Mouse (Mus musculus): Measurements from ENCODE around the gene Itgad.

The Itgad gene

DNA sequence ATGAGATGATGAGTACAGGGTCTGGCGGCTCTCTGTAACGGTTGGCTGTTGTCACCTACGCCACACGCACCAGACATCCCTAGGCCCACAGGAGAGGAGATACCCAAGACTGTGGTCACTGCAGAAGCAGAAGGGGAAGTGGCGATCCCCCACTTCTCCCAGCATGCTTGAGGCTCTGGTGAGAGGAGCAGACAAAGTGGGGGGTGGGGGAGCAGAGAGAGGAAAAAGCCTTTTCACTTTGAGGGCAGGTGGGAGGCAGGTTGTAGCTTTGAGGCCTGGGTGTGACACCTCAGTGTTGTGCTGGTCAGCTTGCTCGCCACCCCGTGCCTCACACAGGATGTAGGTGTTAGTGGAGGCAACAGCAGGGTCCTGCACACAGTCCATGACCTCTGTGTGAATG, 25.9 kb downstream of the Itgad start:
- in situ Hi-C loops (cut with MboI, MseI): no loop called here

DNA sequence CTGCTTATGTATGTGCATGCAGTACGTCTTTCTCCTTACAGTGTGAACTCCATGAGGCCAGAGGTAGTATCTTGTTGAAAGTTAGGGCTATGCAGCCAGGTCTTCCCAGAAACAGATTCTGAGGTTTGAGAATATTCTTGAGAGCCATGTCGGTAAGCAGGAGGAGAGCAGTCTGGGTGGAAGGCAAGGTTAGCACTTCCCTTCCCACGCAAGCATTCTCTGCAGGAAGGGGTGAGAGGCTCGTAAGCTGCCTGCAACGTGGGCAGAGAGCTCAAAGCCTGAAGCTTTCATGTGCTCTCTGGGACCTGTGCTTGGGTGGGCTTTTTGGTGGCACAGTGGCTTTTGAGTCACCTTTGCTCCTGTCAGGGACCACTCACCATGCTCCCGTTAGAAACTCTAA, 26.4 kb downstream of the Itgad start:
- in situ Hi-C loops (cut with MboI, MseI): no loop called here

DNA sequence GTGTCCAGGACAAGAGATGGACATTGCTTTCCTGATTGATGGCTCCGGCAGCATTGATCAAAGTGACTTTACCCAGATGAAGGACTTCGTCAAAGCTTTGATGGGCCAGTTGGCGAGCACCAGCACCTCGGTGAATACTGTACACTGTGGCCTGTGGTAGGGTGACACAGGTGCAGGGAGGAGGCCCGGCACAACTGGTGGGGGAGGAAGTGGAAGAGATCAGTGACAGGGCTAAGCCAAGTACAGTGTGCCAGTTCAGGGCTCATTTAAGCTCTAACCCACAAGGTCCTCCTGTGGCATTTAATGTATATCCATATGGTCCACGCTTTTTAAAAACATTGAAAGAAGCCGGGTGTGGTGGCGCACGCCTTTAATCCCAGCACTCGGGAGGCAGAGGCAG, 27.5 kb downstream of the Itgad start:
- in situ Hi-C loops (cut with MboI, MseI): no loop called here

- in situ Hi-C loops (cut with MboI, MseI): loop anchor here in 1 of 2 experiments (5.0 to 25.0 kb wide), 3 partner anchors 54 to 189 kb away; partner anchors contain the start of gene Trim72
These were observed 47.4 kb downstream of the Itgad start for GRCm38 (mm10) chr7:128201607-128202006.

GRCm38 (mm10) chr7:128203071-128203470, 48.9 kb downstream of the Itgad start:
- in situ Hi-C loops (cut with MboI, MseI): loop anchor here in 1 of 2 experiments (5.0 to 25.0 kb wide), 3 partner anchors 56 to 191 kb away; partner anchors contain the start of gene Trim72

DNA sequence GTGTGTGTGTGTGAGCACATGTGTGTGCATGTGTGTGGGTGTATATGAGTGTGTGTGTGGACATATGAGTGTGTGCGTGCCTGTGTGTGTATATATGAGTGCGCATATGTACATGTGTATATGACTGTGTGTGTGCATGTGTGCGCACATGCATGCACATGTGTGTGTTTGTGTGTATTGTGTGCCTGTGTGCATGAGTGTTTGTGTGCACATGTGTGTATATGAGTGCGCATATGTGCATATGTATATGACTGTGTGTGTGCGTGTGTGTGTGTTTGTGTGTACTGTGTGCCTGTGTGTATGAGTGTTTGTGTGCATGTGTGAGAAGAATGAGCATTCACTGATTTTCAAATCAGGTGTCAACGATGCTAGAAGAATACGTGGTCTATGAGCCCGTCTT, 50.0 kb downstream of the Itgad start:
- in situ Hi-C loops (cut with MboI, MseI): loop anchor here in 1 of 2 experiments (5.0 to 25.0 kb wide), 3 partner anchors 57 to 192 kb away; partner anchors contain the start of gene Trim72

GRCm38 (mm10) chr7:128205695-128206094, 51.5 kb downstream of the Itgad start:
- in situ Hi-C loops (cut with MboI, MseI): loop anchor here (5.0 to 25.0 kb wide), 2 partner anchors 193 to 213 kb away; partner anchors contain the start of genes Pycard (in 1 of the 2) and Trim72 (in 1 of the 2)

DNA sequence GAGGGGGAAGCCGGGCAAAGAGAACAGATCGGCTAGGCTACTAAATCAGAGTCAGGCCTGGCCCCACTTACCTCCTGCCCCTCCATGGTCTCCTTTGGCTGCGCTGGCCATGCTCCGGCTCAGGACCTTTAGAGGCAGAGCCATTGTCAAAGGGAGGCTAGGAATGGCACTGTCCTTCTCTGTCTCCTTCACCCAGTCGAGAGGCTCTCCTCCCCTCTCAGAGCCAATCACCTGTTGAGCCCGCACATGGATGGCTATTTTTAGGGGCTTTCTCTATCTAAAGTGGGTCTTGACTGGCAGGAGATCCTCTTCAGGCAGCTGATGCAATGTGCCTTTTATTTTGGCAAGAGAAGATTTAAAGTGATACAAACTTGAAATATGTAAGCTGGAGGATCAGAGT, 52.0 kb downstream of the Itgad start, which contains the start of gene Cox6a2:
Gene Cox6a2, minus strand, starts transcription at position 236 of the 400 bp plus-strand sequence.
- in situ Hi-C loops (cut with MboI, MseI): loop anchor here (5.0 to 25.0 kb wide), 2 partner anchors 194 to 214 kb away; partner anchors contain the start of genes Pycard (in 1 of the 2) and Trim72 (in 1 of the 2)

- in situ Hi-C loops (cut with MboI, MseI): loop anchor here (5.0 to 25.0 kb wide), 2 partner anchors 196 to 216 kb away; partner anchors contain the start of genes Pycard (in 1 of the 2) and Trim72 (in 1 of the 2)
These were observed 54.0 kb downstream of the Itgad start for GRCm38 (mm10) chr7:128208187-128208586.

- in situ Hi-C loops (cut with MboI, MseI): loop anchor here (5.0 to 25.0 kb wide), 2 partner anchors 198 to 218 kb away; partner anchors contain the start of genes Pycard (in 1 of the 2) and Trim72 (in 1 of the 2)
These were observed 55.6 kb downstream of the Itgad start for GRCm38 (mm10) chr7:128209826-128210225.

DNA sequence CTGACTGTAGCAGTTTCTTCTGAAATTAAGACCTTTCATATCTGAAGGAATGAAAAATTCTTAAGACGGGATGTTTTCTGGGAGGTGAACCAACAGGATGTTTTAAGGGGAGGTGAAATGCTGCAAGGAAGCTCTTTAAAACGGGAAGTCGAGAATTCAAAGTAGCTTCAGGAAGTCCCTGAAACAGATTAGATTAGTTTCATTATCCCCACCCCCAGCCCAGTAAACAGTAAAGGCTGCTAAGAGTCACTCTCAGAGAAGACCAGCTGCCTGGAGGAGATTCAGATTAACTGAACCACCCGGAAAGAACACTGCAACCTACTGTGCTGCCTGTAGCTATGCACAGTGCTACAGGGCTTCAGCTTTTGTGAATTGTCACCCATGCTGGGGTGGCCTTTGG, 65.8 kb downstream of the Itgad start:
- in situ Hi-C loops (cut with MboI, MseI): loop anchor here in 1 of 2 experiments (25.0 kb wide), 1 partner anchor 208 kb away; the partner anchor contains the start of gene Trim72

- in situ Hi-C loops (cut with MboI, MseI): loop anchor here in 1 of 2 experiments (25.0 kb wide), 1 partner anchor 209 kb away; the partner anchor contains the start of gene Trim72
These were observed 66.8 kb downstream of the Itgad start for GRCm38 (mm10) chr7:128220936-128221335.

- in situ Hi-C loops (cut with MboI, MseI): no loop called here
These were observed 77.6 kb downstream of the Itgad start for GRCm38 (mm10) chr7:128231741-128232140.

GRCm38 (mm10) chr7:128234796-128235195, 80.6 kb downstream of the Itgad start:
- in situ Hi-C loops (cut with MboI, MseI): no loop called here

GRCm38 (mm10) chr7:128235481-128235880, 81.3 kb downstream of the Itgad start:
- in situ Hi-C loops (cut with MboI, MseI): no loop called here

GRCm38 (mm10) chr7:128236426-128236825, 82.2 kb downstream of the Itgad start:
- in situ Hi-C loops (cut with MboI, MseI): no loop called here

GRCm38 (mm10) chr7:128236856-128237592, 82.8 kb downstream of the Itgad start, which contains the start of gene Armc5:
Gene Armc5 (plus strand): TSS chr7:128237342.
- in situ Hi-C loops (cut with MboI, MseI): no loop called here

GRCm38 (mm10) chr7:128237593-128237926, 83.4 kb downstream of the Itgad start:
- in situ Hi-C loops (cut with MboI, MseI): no loop called here

DNA sequence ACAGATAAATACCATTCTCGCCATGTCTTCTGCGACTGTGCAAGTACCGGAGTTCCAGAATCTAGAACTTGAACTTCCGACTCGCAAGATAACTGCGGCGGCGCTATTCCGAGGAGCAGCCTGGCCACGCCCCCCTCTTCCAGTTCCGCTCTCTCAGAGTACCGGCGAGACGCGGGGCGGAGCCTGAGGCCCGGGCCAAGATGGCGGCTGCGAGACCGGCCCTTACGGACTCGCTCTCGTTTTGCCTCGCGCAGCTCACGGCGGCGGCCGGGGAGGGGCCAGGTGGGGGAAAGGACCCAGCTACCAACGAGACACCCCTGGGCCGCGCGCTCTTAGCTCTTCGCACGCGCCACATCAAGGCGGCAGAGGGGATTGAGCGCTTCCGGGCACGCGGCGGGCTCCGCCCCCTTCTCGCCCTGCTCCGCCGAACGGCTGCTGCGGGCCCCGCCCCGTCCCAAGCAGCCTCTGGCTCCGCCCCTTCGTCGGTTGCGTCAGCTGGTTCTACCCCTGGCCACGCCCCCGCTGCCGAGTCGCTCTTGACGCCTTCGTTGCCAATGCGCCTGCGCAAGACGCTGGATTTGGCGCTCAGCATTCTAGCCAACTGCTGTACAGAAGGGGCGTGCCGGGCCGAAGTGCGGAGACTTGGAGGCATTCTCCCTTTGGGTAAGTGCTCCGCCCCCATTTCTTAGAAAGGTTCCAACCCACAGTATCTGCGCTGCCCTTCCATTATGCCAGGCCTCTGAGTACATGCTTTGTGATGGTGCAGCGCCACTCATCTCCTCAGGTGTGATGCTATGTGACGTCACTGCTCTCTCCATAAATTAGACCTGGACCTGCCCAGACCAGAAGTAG, 84.0 kb downstream of the Itgad start, which contains the start of gene 9130023H24Rik:
Gene 9130023H24Rik, minus strand, starts transcription at position 105 of the 852 bp plus-strand sequence.
- in situ Hi-C loops (cut with MboI, MseI): no loop called here

GRCm38 (mm10) chr7:128238991-128239390, 84.8 kb downstream of the Itgad start:
- in situ Hi-C loops (cut with MboI, MseI): no loop called here

GRCm38 (mm10) chr7:128240131-128240784, 86.1 kb downstream of the Itgad start:
- in situ Hi-C loops (cut with MboI, MseI): loop anchor here (5.0 to 10.0 kb wide), 2 partner anchors 105 to 107 kb away; no protein-coding TSS in a partner anchor

Data from T-helper 17 cell (primary cell).